Comparison of ENCODE assay signal across 9 mouse cellular contexts in the genomic region with DNA sequence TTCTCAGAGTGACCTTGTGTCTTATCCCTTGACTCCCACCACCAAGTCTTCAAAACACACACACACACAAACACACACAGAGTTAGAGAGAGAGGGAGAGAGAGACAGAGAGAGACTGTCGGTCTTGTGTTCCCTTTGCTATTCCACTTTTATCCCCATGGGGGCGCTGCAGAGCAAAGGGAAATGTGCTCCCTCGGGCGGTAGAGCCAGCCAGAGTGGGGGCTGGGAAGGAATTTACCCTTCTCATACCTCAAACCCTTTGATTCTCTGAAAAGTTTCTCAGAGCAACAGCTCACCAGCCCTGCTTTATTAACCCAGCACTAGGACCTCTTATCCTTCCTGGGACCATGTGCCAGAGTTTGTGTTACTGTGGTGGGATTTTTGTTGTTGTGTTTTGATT. TPM values are rescaled to one million over a fixed set of nuclear protein-coding genes. Genes with fewer than 3 reads are reported as not detected.
DNase-seq lines count a peak whose midpoint lies in the region; ATAC-seq lines count a peak whose summit lies in the region.
"Had no signal": no experiment of that assay in that cellular context is flagged by ENCODE, and none has a peak within 500 bp of the region (broad histone marks: within the 10 kb centered on the region; RNA-seq: fewer than 3 reads in every experiment).

No protein-coding gene starts in this region.

- H3K27ac ChIP-seq in midbrain, embryonic 10.5 days (replicated peaks), result no peak overlapping the region
- no peak overlapping the region for H3K27ac ChIP-seq in midbrain, embryonic 13.5 days
- H3K27ac ChIP-seq in kidney, embryonic 14.5 days (ENCODE audit: low read depth, low read length), result no peak overlapping the region
- no peak overlapping the region for H3K27ac ChIP-seq in liver, embryonic 13.5 days
- H3K27ac ChIP-seq: embryonic facial prominence, embryonic 12.5 days had no signal

- no peak for ATAC-seq in midbrain, embryonic 13.5 days
- no peak for ATAC-seq in kidney, embryonic 14.5 days (ENCODE audit: low FRiP score, low TSS enrichment)
- ATAC-seq in liver, embryonic 13.5 days (ENCODE audit: low read depth), result no peak

- peak; percentile 77 for DNase-seq in midbrain, embryonic 10.5 days (ENCODE audit: low spot score)
- peak; percentile 91 for DNase-seq in cerebellum, adult 9-11 months
- peak; percentile 96 for DNase-seq in gastrocnemius, adult 18-20 months (ENCODE audit: low spot score)
- DNase-seq in liver, embryonic 13.5 days, result peak; percentile 54
- DNase-seq in ovary, adult 18-20 months (ENCODE audit: low spot score), result peak; percentile 66
- peak; percentile 93 to 100 for DNase-seq in thymus, postnatal 10 days (ENCODE audit: low spot score in 2 of 2)

- H3K27me3 ChIP-seq in midbrain, embryonic 10.5 days (ENCODE audit: low read depth, poor library complexity, severe bottlenecking), result peaks cover 35% of the 10 kb centered on the region
- H3K27me3 ChIP-seq in midbrain, embryonic 13.5 days, result peaks cover 15% of the 10 kb centered on the region
- H3K27me3 ChIP-seq in kidney, embryonic 14.5 days (ENCODE audit: control insufficient read depth, insufficient read depth, low read length), result no peaks in the 10 kb centered on the region
- H3K27me3 ChIP-seq in liver, embryonic 13.5 days, result peaks cover 71% of the 10 kb centered on the region

- H3K4me3 ChIP-seq in midbrain, embryonic 10.5 days, result no peak overlapping the region
- H3K4me3 ChIP-seq in midbrain, embryonic 13.5 days (replicated peaks), result no peak overlapping the region
- no peak overlapping the region for H3K4me3 ChIP-seq in kidney, embryonic 14.5 days (ENCODE audit: low read length)
- H3K4me3 ChIP-seq in liver, embryonic 13.5 days (replicated peaks), result no peak overlapping the region
- H3K4me3 ChIP-seq: embryonic facial prominence, embryonic 12.5 days had no signal

- H3K36me3 ChIP-seq in midbrain, embryonic 10.5 days, result no peaks in the 10 kb centered on the region
- H3K36me3 ChIP-seq in midbrain, embryonic 13.5 days, result no peaks in the 10 kb centered on the region
- H3K36me3 ChIP-seq in kidney, embryonic 14.5 days (ENCODE audit: control insufficient read depth, insufficient read depth, low read length), result no peaks in the 10 kb centered on the region
- no peaks in the 10 kb centered on the region for H3K36me3 ChIP-seq in liver, embryonic 13.5 days
- H3K36me3 ChIP-seq: embryonic facial prominence, embryonic 12.5 days had no signal

- no peak overlapping the region for H3K4me2 ChIP-seq in midbrain, embryonic 13.5 days (replicated peaks)
- 0 out of 2 replicates have a peak overlapping the region, but pooled peaks have one; percentile 4 for H3K4me2 ChIP-seq in kidney, embryonic 14.5 days (replicated peaks; ENCODE audit: low read depth, low read length)
- H3K4me2 ChIP-seq in liver, embryonic 13.5 days, result 0 out of 2 replicates have a peak overlapping the region, but pooled peaks have one; percentile 96

- WGBS in midbrain, embryonic 10.5 days, result 0% methylated on average over 4 of the region's 4 CpGs
- 2% methylated on average over 4 of the region's 4 CpGs for WGBS in midbrain, embryonic 13.5 days
- 6% methylated on average over 4 of the region's 4 CpGs for WGBS in kidney, embryonic 14.5 days
- 3% methylated on average over 4 of the region's 4 CpGs for WGBS in liver, embryonic 13.5 days (ENCODE audit: insufficient replicate concordance)

- H3K4me1 ChIP-seq in midbrain, embryonic 10.5 days, result peaks cover 37% of the 10 kb centered on the region
- peaks cover 27% of the 10 kb centered on the region for H3K4me1 ChIP-seq in midbrain, embryonic 13.5 days (replicated peaks)
- H3K4me1 ChIP-seq in kidney, embryonic 14.5 days (ENCODE audit: control insufficient read depth, insufficient read depth, low read length), result peaks cover 22% of the 10 kb centered on the region
- peaks cover 37% of the 10 kb centered on the region for H3K4me1 ChIP-seq in liver, embryonic 13.5 days (replicated peaks)

- H3K9ac ChIP-seq in midbrain, embryonic 13.5 days (replicated peaks), result no peak overlapping the region
- no peak overlapping the region for H3K9ac ChIP-seq in kidney, embryonic 14.5 days (ENCODE audit: low read depth, low read length)
- H3K9ac ChIP-seq in liver, embryonic 13.5 days, result no peak overlapping the region
- H3K9ac ChIP-seq: embryonic facial prominence, embryonic 12.5 days had no signal

- H3K9me3 ChIP-seq in midbrain, embryonic 10.5 days (replicated peaks), result no peaks in the 10 kb centered on the region
- H3K9me3 ChIP-seq in midbrain, embryonic 13.5 days, result no peaks in the 10 kb centered on the region
- no peaks in the 10 kb centered on the region for H3K9me3 ChIP-seq in kidney, embryonic 14.5 days (ENCODE audit: control insufficient read depth, low read length)
- no peaks in the 10 kb centered on the region for H3K9me3 ChIP-seq in liver, embryonic 13.5 days (replicated peaks)
- H3K9me3 ChIP-seq: embryonic facial prominence, embryonic 12.5 days had no signal

RNA-seq across cellular contexts. Expression of a gene that starts 2.5 kb away (rescaled TPM):
- 0.02 and 0.07 TPM in 2 replicates for polyA plus RNA-seq in midbrain, embryonic 10.5 days (2016; fragmentation: Nextera tagmentation; extraction: Ambion mirVana)
- polyA plus RNA-seq in midbrain, embryonic 13.5 days (2015; fragmentation: Nextera tagmentation; extraction: Ambion mirVana), result 0.22 and 0.24 TPM in 2 replicates
- total RNA-seq in gastrocnemius, adult 18-20 months (2021), result 10 to 100 TPM; 50.6 to 61.2 TPM
- 0.73 and 0.91 TPM in 2 replicates for polyA plus RNA-seq in kidney, embryonic 14.5 days (2014; fragmentation: Nextera tagmentation; extraction: Ambion mirVana)
- 0.21 and 0.24 TPM in 2 replicates for polyA plus RNA-seq in liver, embryonic 13.5 days (2015; fragmentation: Nextera tagmentation; extraction: Ambion mirVana)

RNA-seq across cellular contexts. Expression of a gene that starts 2.9 kb away (rescaled TPM):
- not detected in 2 replicates for polyA plus RNA-seq in midbrain, embryonic 10.5 days (2016; fragmentation: Nextera tagmentation; extraction: Ambion mirVana)
- not detected in 2 replicates for polyA plus RNA-seq in midbrain, embryonic 13.5 days (2015; fragmentation: Nextera tagmentation; extraction: Ambion mirVana)
- total RNA-seq in gastrocnemius, adult 18-20 months (2021), result not detected
- not detected in 2 replicates for polyA plus RNA-seq in kidney, embryonic 14.5 days (2014; fragmentation: Nextera tagmentation; extraction: Ambion mirVana)
- not detected in 2 replicates for polyA plus RNA-seq in liver, embryonic 13.5 days (2015; fragmentation: Nextera tagmentation; extraction: Ambion mirVana)
- polyA plus RNA-seq: embryonic facial prominence, embryonic 12.5 days had no signal

RNA-seq across cellular contexts. Expression of a gene that starts 59.0 kb away (rescaled TPM):
- not detected in 2 replicates for polyA plus RNA-seq in midbrain, embryonic 10.5 days (2016; fragmentation: Nextera tagmentation; extraction: Ambion mirVana)
- not detected in 2 replicates for polyA plus RNA-seq in midbrain, embryonic 13.5 days (2015; fragmentation: Nextera tagmentation; extraction: Ambion mirVana)
- total RNA-seq in gastrocnemius, adult 18-20 months (2021), result not detected
- polyA plus RNA-seq in kidney, embryonic 14.5 days (2014; fragmentation: Nextera tagmentation; extraction: Ambion mirVana), result not detected in 2 replicates
- polyA plus RNA-seq in liver, embryonic 13.5 days (2015; fragmentation: Nextera tagmentation; extraction: Ambion mirVana), result not detected in 2 replicates
